Mouse (Mus musculus) erythroblast, embryonic 14.5 days (primary cell): ENCODE results near the gene Fancc. TPM values are rescaled to one million over a fixed set of nuclear protein-coding genes. Genes with fewer than 3 reads are reported as not detected.

Experiments used
- H3K27me3 ChIP-seq: 2 replicates; pipeline ENCODE4 v1.6.1; 2012; ENCODE audit warnings: inconsistent platforms; ENCODE audit not compliant: control insufficient read depth
- H3K36me3 ChIP-seq: 2 replicates; pipeline ENCODE4 v1.6.1; 2012; ENCODE audit warnings: mild to moderate bottlenecking, inconsistent platforms; ENCODE audit not compliant: control insufficient read depth
- H3K4me1 ChIP-seq: 2 replicates; pipeline ENCODE4 v1.6.1; 2012; ENCODE audit warnings: inconsistent platforms; ENCODE audit not compliant: control insufficient read depth
- H3K4me3 ChIP-seq: replicated peaks from 2 replicates; pipeline ENCODE3; 2012; ENCODE audit warnings: moderate library complexity, mild to moderate bottlenecking, inconsistent platforms
- H3K9me3 ChIP-seq: 2 replicates; pipeline ENCODE4 v1.6.1; 2012; ENCODE audit warnings: low read length, inconsistent platforms, mixed read lengths; ENCODE audit not compliant: control insufficient read depth
- GATA1 ChIP-seq: IDR thresholded peaks from 2 replicates; pipeline ENCODE4 v1.6.1; 2012; ENCODE audit warnings: low read length, inconsistent platforms, mixed read lengths
- TAL1 ChIP-seq: IDR thresholded peaks from 3 replicates; pipeline ENCODE4 v1.6.1; 2012; ENCODE audit warnings: low read length, inconsistent platforms, mixed read lengths
- polyA plus RNA-seq: library from polyadenylated mRNA; stranded (reverse); fragments of >175 nt; gene quantifications from 2 replicates; pipeline ENCODE4 v1.2.3, GENCODE M21; 2012

Fancc gene
- polyA plus RNA-seq, 1 experiment: 0.74 TPM

DNA sequence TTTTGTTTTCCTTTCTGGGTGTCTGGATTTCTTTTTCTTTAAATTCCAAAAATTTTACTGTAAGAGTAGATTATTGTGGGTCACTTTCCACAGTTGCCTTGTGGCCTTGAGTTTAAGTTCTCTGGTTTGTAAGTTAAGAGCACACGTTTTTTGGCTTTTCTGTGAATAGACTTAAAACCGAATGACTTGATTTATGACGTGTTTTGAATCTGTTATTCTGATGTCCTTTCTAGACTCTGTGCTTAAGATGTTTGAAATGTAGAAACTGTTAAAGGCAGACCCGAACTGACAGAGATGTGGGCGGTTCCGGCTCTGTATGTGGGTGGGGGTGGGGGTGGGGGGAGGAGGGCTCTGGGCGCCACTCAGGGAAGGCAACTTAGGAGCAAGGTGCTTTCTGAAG is 250.0 kb downstream of the Fancc start:
- H3K9me3 ChIP-seq: no peaks in the 10 kb centered on the region
- no peak overlapping the region for H3K4me3 ChIP-seq
- H3K27me3 ChIP-seq: no peaks in the 10 kb centered on the region
- H3K36me3 ChIP-seq: peaks cover 16% of the 10 kb centered on the region
- H3K4me1 ChIP-seq: no peaks in the 10 kb centered on the region
- TF ChIP-seq TAL1: no peak
- TF ChIP-seq GATA1: no peak

DNA sequence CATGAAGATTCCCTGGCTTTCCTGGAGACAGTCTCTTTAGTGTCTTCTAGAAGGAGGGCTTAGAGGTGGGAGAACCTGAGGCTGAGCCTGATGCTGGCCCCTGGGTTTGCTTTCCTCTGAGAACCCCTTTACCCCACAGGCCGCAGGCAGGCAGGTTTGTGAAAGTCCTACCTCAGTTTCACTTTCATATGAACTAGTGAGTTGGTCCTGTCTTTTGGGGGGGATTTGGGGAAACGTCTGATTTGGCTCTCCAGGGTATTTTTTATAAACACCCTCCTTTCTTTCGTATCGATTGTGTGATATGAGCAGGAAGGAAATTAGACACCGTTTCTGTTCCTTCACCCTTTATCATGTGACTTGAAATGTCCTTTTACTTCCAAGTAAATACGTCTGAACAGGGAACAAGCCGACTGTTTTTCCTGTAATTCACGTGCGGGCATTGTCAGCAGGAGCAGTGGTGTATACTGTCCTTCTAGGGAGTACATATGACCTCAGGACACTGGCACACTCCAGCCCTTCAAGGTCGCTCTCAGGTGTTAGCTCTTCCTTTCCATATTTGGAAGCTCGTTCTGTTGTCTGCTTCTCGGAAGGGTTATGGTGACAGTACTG is 250.6 kb downstream of the Fancc start:
- Histone ChIP-seq H3K36me3 (peaks cover 18% of the 10 kb centered on the region), H3K4me3 (no peak overlapping the region), H3K9me3 (no peaks in the 10 kb centered on the region), H3K27me3 (no peaks in the 10 kb centered on the region), H3K4me1 (peaks cover 4% of the 10 kb centered on the region; the same call in 1 of the 2 replicates)
- TF ChIP-seq TAL1 (no peak), GATA1 (no peak)

DNA sequence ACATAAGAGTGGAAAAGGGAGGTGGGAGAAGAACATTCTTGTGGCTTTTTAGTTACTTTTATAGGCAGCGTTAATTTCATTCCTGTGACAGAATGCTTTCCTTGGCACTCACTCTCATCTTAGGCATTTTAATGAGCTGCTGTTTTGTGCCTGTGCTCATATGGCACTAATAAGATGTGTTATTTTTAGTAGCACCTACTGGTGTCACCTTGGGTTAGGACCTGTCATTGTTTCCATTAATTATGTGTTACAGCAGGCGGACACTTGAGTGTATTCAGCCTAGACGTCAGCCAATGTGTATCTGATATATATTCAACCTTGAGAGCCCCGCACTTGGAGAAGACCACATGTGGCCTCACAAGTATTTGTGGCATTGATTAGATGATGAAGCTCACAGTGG is 251.3 kb downstream of the Fancc start:
- TF ChIP-seq TAL1: no peak
- no peak for TF ChIP-seq GATA1
- Histone ChIP-seq H3K4me3 (no peak overlapping the region), H3K4me1 (peaks cover 8% of the 10 kb centered on the region), H3K27me3 (no peaks in the 10 kb centered on the region), H3K9me3 (no peaks in the 10 kb centered on the region), H3K36me3 (peaks cover 18% of the 10 kb centered on the region)

DNA sequence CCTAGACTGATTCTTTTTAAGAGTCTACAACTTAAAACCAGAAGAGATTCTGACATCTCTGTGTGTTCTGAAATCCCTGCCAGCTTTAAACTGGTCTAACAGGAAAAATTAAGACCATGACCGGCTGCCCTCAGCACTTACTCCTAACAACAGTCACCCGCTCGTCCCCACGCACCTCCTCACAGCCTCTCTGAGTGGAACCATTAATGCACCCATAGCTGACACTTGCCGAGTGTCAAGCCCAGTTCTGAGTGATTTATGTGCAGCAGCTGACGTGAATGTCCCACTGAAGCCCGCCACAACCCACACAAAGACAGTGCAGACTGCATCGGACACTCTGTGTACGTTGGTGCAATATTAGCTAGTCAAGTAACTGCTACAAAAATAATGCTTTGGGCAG is 251.9 kb downstream of the Fancc start:
- Histone ChIP-seq H3K4me1 (peaks cover 14% of the 10 kb centered on the region), H3K9me3 (no peaks in the 10 kb centered on the region), H3K4me3 (no peak overlapping the region), H3K36me3 (peaks cover 15% of the 10 kb centered on the region), H3K27me3 (no peaks in the 10 kb centered on the region)
- TF ChIP-seq TAL1: no peak
- no peak for TF ChIP-seq GATA1

DNA sequence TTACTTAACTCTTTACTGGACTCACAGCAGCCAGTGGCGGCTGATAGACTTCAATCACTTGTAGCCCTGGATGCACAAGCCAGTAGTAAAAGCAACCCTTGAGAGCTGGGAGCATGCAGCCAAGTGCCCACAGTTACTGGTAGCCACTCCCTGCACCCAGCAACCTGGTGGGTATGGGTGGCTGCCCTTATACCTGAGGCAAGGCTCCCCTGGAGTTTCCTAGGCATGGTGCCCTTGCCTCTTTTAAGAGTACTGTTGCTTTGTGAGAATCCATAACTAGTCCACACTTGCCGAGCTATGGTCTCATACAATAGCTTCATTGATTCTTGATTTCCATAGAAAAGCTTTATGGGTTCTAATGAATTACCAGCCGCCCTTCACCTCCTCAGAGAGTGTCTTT is 252.7 kb downstream of the Fancc start:
- H3K36me3 ChIP-seq: peaks cover 15% of the 10 kb centered on the region
- H3K4me3 ChIP-seq: no peak overlapping the region
- H3K9me3 ChIP-seq: no peaks in the 10 kb centered on the region
- no peaks in the 10 kb centered on the region for H3K27me3 ChIP-seq
- no peak for TF ChIP-seq GATA1
- no peak for TF ChIP-seq TAL1
- H3K4me1 ChIP-seq: peaks cover 20% of the 10 kb centered on the region

DNA sequence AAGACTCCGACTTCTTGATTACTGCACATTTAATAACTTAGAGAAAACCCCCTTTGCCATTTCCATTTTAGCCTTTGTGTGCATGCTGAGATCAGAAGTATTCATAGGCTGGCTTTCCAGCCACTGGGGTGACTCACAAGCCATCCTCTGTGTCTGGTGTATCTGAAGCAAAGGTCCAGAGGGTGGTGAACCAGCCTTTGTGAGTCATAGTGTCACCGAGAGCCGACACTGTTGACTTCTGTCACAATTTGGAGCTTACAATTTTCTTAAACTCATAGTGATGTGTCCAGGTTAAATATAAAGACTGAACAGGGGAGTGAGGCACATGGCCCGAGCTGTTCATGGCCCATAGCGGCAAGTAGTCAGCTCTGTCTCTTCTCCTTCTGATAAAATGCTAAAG is 253.5 kb downstream of the Fancc start:
- Histone ChIP-seq H3K36me3 (peaks cover 15% of the 10 kb centered on the region), H3K9me3 (no peaks in the 10 kb centered on the region), H3K27me3 (no peaks in the 10 kb centered on the region), H3K4me1 (peaks cover 25% of the 10 kb centered on the region), H3K4me3 (no peak overlapping the region)
- no peak for TF ChIP-seq GATA1
- TF ChIP-seq TAL1: no peak

DNA sequence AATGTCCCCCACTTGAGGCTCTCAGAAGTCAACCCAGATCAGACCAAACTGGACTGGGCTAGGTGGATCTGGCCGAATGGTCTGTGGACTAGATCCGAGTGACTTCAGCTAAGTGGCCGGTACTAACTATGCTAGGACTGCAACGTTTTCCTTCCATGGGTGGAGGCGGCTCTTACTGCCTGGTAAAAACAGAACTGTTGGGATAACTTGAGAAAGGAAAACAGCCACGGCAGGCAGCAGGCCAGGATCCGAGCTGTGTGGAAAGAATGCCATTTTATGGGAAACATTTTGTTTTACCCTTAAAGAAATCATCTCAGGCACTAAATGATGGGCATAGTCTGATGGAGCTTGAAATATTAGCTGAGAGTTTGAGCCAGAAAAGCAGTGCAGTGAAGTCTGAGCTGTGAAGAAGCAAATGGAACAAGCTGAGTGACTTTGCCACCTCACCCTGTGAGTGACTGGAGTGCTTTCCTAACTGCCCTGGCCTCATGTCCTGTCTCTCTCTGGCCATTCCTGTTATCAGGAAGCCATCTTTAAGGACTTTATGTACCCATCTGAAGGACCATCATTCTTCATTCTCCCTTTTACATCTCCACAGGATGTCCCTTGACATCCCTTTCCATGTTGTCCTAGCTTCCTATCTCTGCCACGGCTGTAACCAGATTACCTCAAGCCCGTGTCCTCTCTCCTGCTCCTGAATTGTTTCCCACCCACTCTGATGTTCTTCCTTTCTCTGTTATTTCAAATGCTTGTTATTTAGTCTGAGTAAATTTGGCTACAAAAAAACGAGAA is 254.5 kb downstream of the Fancc start:
- Histone ChIP-seq H3K4me3 (no peak overlapping the region), H3K27me3 (no peaks in the 10 kb centered on the region), H3K36me3 (peaks cover 13% of the 10 kb centered on the region), H3K4me1 (peaks cover 28% of the 10 kb centered on the region), H3K9me3 (no peaks in the 10 kb centered on the region)
- TF ChIP-seq TAL1 (no peak), GATA1 (no peak)

DNA sequence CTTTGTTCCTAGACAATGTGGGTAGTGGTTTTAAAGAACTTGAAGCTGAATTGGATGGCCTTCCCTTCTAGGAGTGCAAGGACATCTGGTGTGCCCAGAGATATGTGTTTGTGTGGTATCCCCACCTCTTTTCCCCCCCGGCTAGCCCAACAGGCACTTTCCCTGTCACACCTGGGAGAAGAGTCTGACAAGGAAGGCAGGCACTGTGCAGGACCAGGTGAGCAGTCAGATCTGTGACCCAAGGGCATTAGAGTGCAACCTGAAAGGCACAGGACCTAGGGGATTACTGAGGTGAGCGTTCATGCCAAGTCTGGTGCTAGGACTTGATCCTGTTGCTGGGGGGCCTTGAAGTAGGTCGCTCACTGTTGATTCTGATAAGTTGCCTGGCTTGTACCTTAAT is 255.4 kb downstream of the Fancc start:
- no peaks in the 10 kb centered on the region for H3K9me3 ChIP-seq

DNA sequence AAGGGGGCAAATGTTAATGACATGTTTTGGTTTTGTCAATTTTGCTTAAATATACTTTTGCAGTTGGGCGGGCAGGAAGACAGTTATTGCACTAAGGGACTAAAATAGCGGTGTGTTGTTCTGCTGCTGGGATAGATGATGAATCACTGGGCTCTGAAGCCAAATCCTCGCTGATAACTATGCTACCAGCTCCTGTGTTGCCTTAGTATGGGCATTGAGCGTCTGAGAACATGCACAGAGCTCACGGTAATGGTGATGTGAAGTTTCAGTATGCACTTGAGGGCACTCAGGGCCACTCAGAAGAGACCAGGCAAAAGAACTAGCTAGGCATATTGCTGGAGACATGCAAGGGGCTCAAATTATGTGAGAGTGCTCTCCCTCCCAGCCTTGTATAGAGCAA is 256.2 kb downstream of the Fancc start:
- Histone ChIP-seq H3K9me3 (no peaks in the 10 kb centered on the region), H3K4me3 (peak overlapping the region; percentile 84), H3K27me3 (no peaks in the 10 kb centered on the region), H3K36me3 (peaks cover 11% of the 10 kb centered on the region), H3K4me1 (peaks cover 28% of the 10 kb centered on the region)
- no peak for TF ChIP-seq TAL1
- no peak for TF ChIP-seq GATA1

More for the DNA sequence above, 255.4 kb downstream of the Fancc start:
- H3K4me3 ChIP-seq: no peak overlapping the region
- peaks cover 28% of the 10 kb centered on the region for H3K4me1 ChIP-seq
- H3K36me3 ChIP-seq: peaks cover 11% of the 10 kb centered on the region
- H3K27me3 ChIP-seq: no peaks in the 10 kb centered on the region
- no peak for TF ChIP-seq TAL1
- TF ChIP-seq GATA1: no peak
